Mouse (Mus musculus) kidney, embryonic 15.5 days (tissue): Measurements from ENCODE around the gene Rexo4. TPM values are rescaled to one million over a fixed set of nuclear protein-coding genes. Genes with fewer than 3 reads are reported as not detected.

Experiments used
- ATAC-seq: fragments of 200-750 bp; cut with Nextera tagmentation; replicated peaks from 2 replicates; pipeline ENCODE4 v1.8.0; 2017; ENCODE audit warnings: moderate TSS enrichment; ENCODE audit not compliant: low FRiP score
- H3K27ac ChIP-seq: fragments of 300-500 bp; sonication (generic); 2 replicates; pipeline ENCODE4 v1.5.1; 2015; ENCODE audit warnings: mild to moderate bottlenecking, inconsistent platforms
- H3K27me3 ChIP-seq: fragments of 300-500 bp; sonication (generic); 2 replicates; pipeline ENCODE4 v1.6.1; 2015; ENCODE audit warnings: inconsistent platforms
- H3K36me3 ChIP-seq: fragments of 300-500 bp; sonication (generic); 2 replicates; pipeline ENCODE4 v1.6.1; 2015; ENCODE audit warnings: inconsistent platforms
- H3K4me1 ChIP-seq: fragments of 300-500 bp; sonication (generic); 2 replicates; pipeline ENCODE4 v1.6.1; 2015; ENCODE audit warnings: inconsistent platforms
- H3K4me2 ChIP-seq: fragments of 300-500 bp; sonication (generic); 2 replicates; pipeline ENCODE4 v1.6.1; 2015; ENCODE audit warnings: moderate library complexity, mild to moderate bottlenecking, inconsistent platforms
- H3K4me3 ChIP-seq: fragments of 300-500 bp; sonication (generic); replicated peaks from 2 replicates; pipeline ENCODE4 v1.5.1; 2015; ENCODE audit warnings: mild to moderate bottlenecking, inconsistent platforms
- H3K9ac ChIP-seq: fragments of 300-500 bp; sonication (generic); 2 replicates; pipeline ENCODE4 v1.6.1; 2015; ENCODE audit warnings: mild to moderate bottlenecking, inconsistent platforms
- H3K9me3 ChIP-seq: fragments of 300-500 bp; sonication (generic); replicated peaks from 2 replicates; pipeline ENCODE4 v1.6.1; 2016; ENCODE audit warnings: inconsistent platforms
- WGBS: fragments of 180-500 bp; shearing (Covaris S2); methylation state at CpG from one replicate; pipeline ENCODE4 v1.1.7; 2015; ENCODE audit warnings: mixed read lengths; 5-methylcytosine and 5-hydroxymethylcytosine counted together
- polyA plus RNA-seq: library from polyadenylated mRNA; unstranded; fragments of >200 nt; fragmentation: Nextera tagmentation; extraction: Ambion mirVana; gene quantifications from 2 replicates; pipeline ENCODE4 v1.2.1, GENCODE M21; 2015

Gene Rexo4
- polyA plus RNA-seq, 1 experiment from 2014 or later: 50.1 TPM

- H3K4me1 ChIP-seq: peaks cover 14% of the 10 kb centered on the region
- ATAC-seq: no peak
- H3K27ac ChIP-seq: no peak overlapping the region
- H3K9ac ChIP-seq: no peak overlapping the region
- no peaks in the 10 kb centered on the region for H3K27me3 ChIP-seq
- H3K36me3 ChIP-seq: peaks cover 3% of the 10 kb centered on the region; the same call in 1 of the 2 replicates
- H3K9me3 ChIP-seq: no peaks in the 10 kb centered on the region
- WGBS: 93% methylated on average over 1 of the region's 1 CpGs
- no peak overlapping the region for H3K4me3 ChIP-seq
- no peak overlapping the region for H3K4me2 ChIP-seq
Measured at GRCm38 (mm10) chr2:26936425-26936824, 27.8 kb downstream of the Rexo4 start.

- Histone ChIP-seq H3K9me3 (no peaks in the 10 kb centered on the region), H3K36me3 (peaks cover 14% of the 10 kb centered on the region), H3K27ac (no peak overlapping the region), H3K4me1 (peaks cover 25% of the 10 kb centered on the region), H3K9ac (no peak overlapping the region), H3K4me3 (no peak overlapping the region), H3K4me2 (no peak overlapping the region), H3K27me3 (no peaks in the 10 kb centered on the region)
- ATAC-seq: no peak
- WGBS: 89% methylated on average over 2 of the region's 2 CpGs
Measured at GRCm38 (mm10) chr2:26935286-26935685, 28.9 kb downstream of the Rexo4 start.

GRCm38 (mm10) chr2:26933304-26934055, 30.7 kb downstream of the Rexo4 start, which contains the start of the genes Surf4 and Stkld1:
TSS of gene Surf4 (minus strand) at chr2:26933928.
TSS of gene Stkld1 (plus strand) at chr2:26934047.
- Histone ChIP-seq H3K27me3 (no peaks in the 10 kb centered on the region), H3K27ac (peak within 1 kb of the TSS; percentile 94), H3K9ac (peak within 1 kb of the TSS; percentile 100), H3K4me1 (peaks cover 35% of the 10 kb centered on the region), H3K9me3 (no peaks in the 10 kb centered on the region), H3K36me3 (peaks cover 32% of the 10 kb centered on the region), H3K4me3 (peak within 1 kb of the TSS; percentile 98), H3K4me2 (peak within 1 kb of the TSS; percentile 71)
- ATAC-seq: peak; percentile 97
- WGBS: 1% methylated on average over 51 of the region's 70 CpGs

GRCm38 (mm10) chr2:26932473-26933303, 31.5 kb downstream of the Rexo4 start:
- peak overlapping the region; percentile 94 for H3K27ac ChIP-seq
- peak overlapping the region; percentile 71 for H3K4me2 ChIP-seq
- H3K4me3 ChIP-seq: peak overlapping the region; percentile 98
- H3K9ac ChIP-seq: peak overlapping the region; percentile 100
- peaks cover 40% of the 10 kb centered on the region for H3K36me3 ChIP-seq
- no peak for ATAC-seq
- H3K27me3 ChIP-seq: no peaks in the 10 kb centered on the region
- 2% methylated on average over 41 of the region's 49 CpGs for WGBS
- H3K9me3 ChIP-seq: no peaks in the 10 kb centered on the region
- peaks cover 35% of the 10 kb centered on the region for H3K4me1 ChIP-seq

- Histone ChIP-seq H3K27me3 (no peaks in the 10 kb centered on the region), H3K4me1 (peaks cover 35% of the 10 kb centered on the region), H3K9ac (0 out of 2 replicates have a peak overlapping the region, but pooled peaks have one; percentile 21), H3K27ac (no peak overlapping the region), H3K4me2 (no peak overlapping the region), H3K36me3 (peaks cover 63% of the 10 kb centered on the region), H3K4me3 (0 out of 2 replicates have a peak overlapping the region, but pooled peaks have one; percentile 0), H3K9me3 (no peaks in the 10 kb centered on the region)
- 46% methylated on average over 1 of the region's 1 CpGs for WGBS
- ATAC-seq: no peak
Measured at GRCm38 (mm10) chr2:26930390-26930789, 33.8 kb downstream of the Rexo4 start.

GRCm38 (mm10) chr2:26927745-26928476, 36.3 kb downstream of the Rexo4 start:
- Histone ChIP-seq H3K9me3 (no peaks in the 10 kb centered on the region), H3K36me3 (peaks cover 88% of the 10 kb centered on the region), H3K4me3 (no peak overlapping the region), H3K27ac (no peak overlapping the region), H3K4me2 (no peak overlapping the region), H3K4me1 (peaks cover 31% of the 10 kb centered on the region), H3K9ac (peak overlapping the region; percentile 14; the same call in 1 of the 2 replicates), H3K27me3 (no peaks in the 10 kb centered on the region)
- no peak for ATAC-seq
- whole genome bisulfite sequencing: 86% methylated on average over 6 of the region's 6 CpGs

- ATAC-seq: no peak
- Histone ChIP-seq H3K36me3 (peaks cover 91% of the 10 kb centered on the region), H3K9ac (no peak overlapping the region), H3K27ac (no peak overlapping the region), H3K9me3 (no peaks in the 10 kb centered on the region), H3K4me3 (no peak overlapping the region), H3K4me1 (peaks cover 18% of the 10 kb centered on the region), H3K27me3 (no peaks in the 10 kb centered on the region), H3K4me2 (no peak overlapping the region)
- 74% methylated on average over 9 of the region's 9 CpGs for WGBS
Measured at GRCm38 (mm10) chr2:26921784-26922183, 42.4 kb downstream of the Rexo4 start.

- Histone ChIP-seq H3K9me3 (no peaks in the 10 kb centered on the region), H3K4me3 (no peak overlapping the region), H3K9ac (no peak overlapping the region), H3K36me3 (peaks cover 76% of the 10 kb centered on the region), H3K27ac (no peak overlapping the region), H3K4me2 (no peak overlapping the region), H3K4me1 (peaks cover 27% of the 10 kb centered on the region), H3K27me3 (no peaks in the 10 kb centered on the region)
- WGBS: 90% methylated on average over 6 of the region's 6 CpGs
- no peak for ATAC-seq
Measured at GRCm38 (mm10) chr2:26920190-26920855, 43.9 kb downstream of the Rexo4 start.

GRCm38 (mm10) chr2:26919684-26920083, 44.5 kb downstream of the Rexo4 start:
- Histone ChIP-seq H3K4me2 (no peak overlapping the region), H3K36me3 (peaks cover 71% of the 10 kb centered on the region), H3K27me3 (no peaks in the 10 kb centered on the region), H3K27ac (no peak overlapping the region), H3K9me3 (no peaks in the 10 kb centered on the region), H3K9ac (no peak overlapping the region), H3K4me3 (no peak overlapping the region), H3K4me1 (peaks cover 33% of the 10 kb centered on the region)
- 87% methylated on average over 3 of the region's 3 CpGs for WGBS
- ATAC-seq: no peak

GRCm38 (mm10) chr2:26916738-26917137, 47.4 kb downstream of the Rexo4 start:
- Histone ChIP-seq H3K36me3 (peaks cover 71% of the 10 kb centered on the region), H3K9ac (peak overlapping the region; percentile 77), H3K4me2 (peak overlapping the region; percentile 87), H3K27me3 (no peaks in the 10 kb centered on the region), H3K4me1 (peaks cover 56% of the 10 kb centered on the region), H3K9me3 (no peaks in the 10 kb centered on the region), H3K4me3 (peak overlapping the region; percentile 83), H3K27ac (peak overlapping the region; percentile 91)
- under 1% methylated on average over 13 of the region's 13 CpGs for WGBS
- 0 out of 2 replicates have a peak, but pooled peaks have one; percentile 2 for ATAC-seq
